Mouse (Mus musculus) intestine, postnatal 0 days (tissue): ENCODE results near the gene Pef1. TPM values are rescaled to one million over a fixed set of nuclear protein-coding genes. Genes with fewer than 3 reads are reported as not detected.

ENCODE experiments used
- ATAC-seq: fragments of 200-750 bp; cut with Nextera tagmentation; 2 replicates; pipeline ENCODE4 v1.8.0; 2017; ENCODE audit warnings: mild to moderate bottlenecking, moderate TSS enrichment, moderate library complexity
- H3K27ac ChIP-seq: fragments of 300-500 bp; sonication (generic); 2 replicates; pipeline ENCODE4 v1.5.1; 2014; ENCODE audit warnings: mild to moderate bottlenecking, low read depth, low read length, moderate library complexity
- H3K27me3 ChIP-seq: fragments of 300-500 bp; sonication (generic); replicated peaks from 2 replicates; pipeline ENCODE4 v1.6.1; 2014; ENCODE audit warnings: low read length, mixed read lengths; ENCODE audit not compliant: control insufficient read depth, insufficient read depth
- H3K36me3 ChIP-seq: fragments of 300-500 bp; sonication (generic); 2 replicates; pipeline ENCODE4 v1.6.1; 2014; ENCODE audit warnings: mild to moderate bottlenecking, moderate library complexity; ENCODE audit not compliant: control insufficient read depth, insufficient read depth
- H3K4me1 ChIP-seq: fragments of 300-500 bp; sonication (generic); replicated peaks from 2 replicates; pipeline ENCODE4 v1.6.1; 2014; ENCODE audit warnings: antibody characterized with exemption, low read length, mixed read lengths; ENCODE audit not compliant: control insufficient read depth, insufficient read depth
- H3K4me2 ChIP-seq: fragments of 300-500 bp; sonication (generic); replicated peaks from 2 replicates; pipeline ENCODE4 v1.6.1; 2014; ENCODE audit warnings: low read depth, mild to moderate bottlenecking, moderate library complexity
- H3K4me3 ChIP-seq: fragments of 300-500 bp; sonication (generic); 2 replicates; pipeline ENCODE4 v1.5.1; 2014; ENCODE audit warnings: low read depth, low read length
- H3K9ac ChIP-seq: fragments of 300-500 bp; sonication (generic); 2 replicates; pipeline ENCODE4 v1.6.1; 2014; ENCODE audit warnings: mild to moderate bottlenecking, low read depth, low read length
- H3K9me3 ChIP-seq: fragments of 300-500 bp; sonication (generic); 2 replicates; pipeline ENCODE4 v1.6.1; 2016; ENCODE audit warnings: mixed run types; ENCODE audit not compliant: control insufficient read depth
- CTCF ChIP-seq: sonication (generic); IDR thresholded peaks from 2 replicates; pipeline ENCODE4 v1.5.1; 2016; ENCODE audit warnings: low read depth, mild to moderate bottlenecking, control low read depth, antibody characterized with exemption, moderate library complexity
- WGBS: fragments of 180-500 bp; shearing (Covaris S2); extraction: QIAGEN DNeasy Blood & Tissue Kit; methylation state at CpG from one replicate; pipeline ENCODE4 v1.1.7; 2014; 5-methylcytosine and 5-hydroxymethylcytosine counted together
- polyA plus RNA-seq: library from polyadenylated mRNA; unstranded; fragments of >200 nt; fragmentation: Nextera tagmentation; extraction: Ambion mirVana; gene quantifications from 2 replicates; pipeline ENCODE4 v1.2.1, GENCODE M21; 2015

Pef1 gene
- polyA plus RNA-seq, 1 experiment from 2014 or later, result 73.4 TPM

DNA sequence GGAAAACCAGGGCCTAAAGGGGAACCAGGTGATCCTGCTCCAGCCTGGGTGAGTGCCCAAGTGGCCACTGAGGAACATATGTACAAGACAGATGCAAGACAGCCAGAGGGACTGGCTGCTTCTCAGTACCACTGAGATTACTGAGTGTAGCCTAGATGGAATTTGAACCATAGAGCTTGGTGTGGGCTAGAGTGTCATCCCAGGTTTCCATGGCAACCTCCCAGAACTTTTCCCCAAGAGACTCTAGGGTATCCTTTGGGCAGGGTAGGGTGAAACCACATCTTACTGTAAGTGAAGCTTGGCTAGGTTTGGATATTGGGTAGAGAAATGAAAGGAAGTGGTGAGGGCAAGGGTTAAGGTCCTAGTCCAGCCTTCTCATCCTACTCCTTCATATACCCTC is 41.4 kb upstream of the Pef1 start:
- no peak overlapping the region for H3K4me2 ChIP-seq
- no peak for TF ChIP-seq CTCF
- no peak overlapping the region for H3K4me3 ChIP-seq
- no peak for ATAC-seq
- peaks cover 3% of the 10 kb centered on the region; the same call in 1 of the 2 replicates for H3K36me3 ChIP-seq
- H3K9ac ChIP-seq, result no peak overlapping the region
- no peaks in the 10 kb centered on the region for H3K9me3 ChIP-seq
- H3K4me1 ChIP-seq, result 0 out of 2 replicates have a peak, but pooled peaks cover 2% of the 10 kb centered on the region
- no peaks in the 10 kb centered on the region for H3K27me3 ChIP-seq
- no peak overlapping the region for H3K27ac ChIP-seq

DNA sequence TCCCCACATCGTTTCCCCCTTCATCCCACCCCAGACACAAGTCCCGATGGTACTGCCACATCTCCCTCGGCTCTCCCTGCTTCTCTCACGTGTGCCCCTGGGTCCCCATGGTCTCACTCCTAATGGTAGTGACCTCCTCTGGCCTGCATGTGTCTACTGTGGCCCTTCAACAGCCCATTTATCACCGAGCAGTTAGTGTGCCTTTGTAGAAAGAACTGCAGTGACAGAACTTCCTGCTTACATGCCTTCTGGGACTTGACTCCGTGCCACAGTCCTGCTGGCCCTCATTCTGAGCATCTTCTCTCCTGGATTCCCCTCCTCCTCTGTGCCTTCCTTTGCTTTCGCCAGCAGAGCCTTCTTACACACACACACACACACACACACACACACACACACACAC is 39.2 kb upstream of the Pef1 start:
- H3K4me1 ChIP-seq, result no peaks in the 10 kb centered on the region
- H3K4me3 ChIP-seq, result no peak overlapping the region
- no peak overlapping the region for H3K4me2 ChIP-seq
- ATAC-seq, result no peak
- H3K27me3 ChIP-seq, result no peaks in the 10 kb centered on the region
- H3K27ac ChIP-seq, result no peak overlapping the region
- 63% methylated on average over 7 of the region's 7 CpGs for WGBS
- no peak for TF ChIP-seq CTCF
- H3K9ac ChIP-seq, result no peak overlapping the region
- H3K36me3 ChIP-seq, result peaks cover 3% of the 10 kb centered on the region; the same call in 1 of the 2 replicates
- no peaks in the 10 kb centered on the region for H3K9me3 ChIP-seq

DNA sequence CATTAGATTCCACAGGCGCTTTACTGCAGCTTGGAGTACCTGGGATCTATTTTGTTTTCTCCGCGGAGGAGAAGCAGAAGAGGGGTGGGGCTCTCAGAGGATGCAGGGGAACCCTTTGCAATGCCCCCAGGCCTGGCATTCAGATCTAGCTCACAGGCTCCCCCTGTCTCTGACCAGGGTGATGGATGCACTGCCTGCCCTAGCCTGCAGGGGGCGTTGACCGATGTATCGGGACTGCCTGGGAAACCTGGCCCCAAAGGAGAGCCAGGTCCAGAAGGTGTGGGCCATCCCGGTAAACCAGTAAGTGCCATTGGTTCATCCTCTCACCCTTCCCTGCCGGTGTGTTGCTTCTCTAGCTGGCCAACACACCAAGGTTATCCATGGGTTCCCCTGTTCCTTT is 35.5 kb upstream of the Pef1 start:
- no peak overlapping the region for H3K4me3 ChIP-seq
- no peak overlapping the region for H3K9ac ChIP-seq
- no peak overlapping the region for H3K27ac ChIP-seq
- 12% methylated on average over 8 of the region's 8 CpGs for WGBS
- peak; percentile 87 for TF ChIP-seq CTCF
- H3K4me1 ChIP-seq, result no peaks in the 10 kb centered on the region
- H3K36me3 ChIP-seq, result no peaks in the 10 kb centered on the region; the same call in 1 of the 2 replicates
- 0 out of 2 replicates have a peak, but pooled peaks have one; percentile 16 for ATAC-seq
- H3K4me2 ChIP-seq, result no peak overlapping the region
- no peaks in the 10 kb centered on the region for H3K9me3 ChIP-seq
- H3K27me3 ChIP-seq, result no peaks in the 10 kb centered on the region

DNA sequence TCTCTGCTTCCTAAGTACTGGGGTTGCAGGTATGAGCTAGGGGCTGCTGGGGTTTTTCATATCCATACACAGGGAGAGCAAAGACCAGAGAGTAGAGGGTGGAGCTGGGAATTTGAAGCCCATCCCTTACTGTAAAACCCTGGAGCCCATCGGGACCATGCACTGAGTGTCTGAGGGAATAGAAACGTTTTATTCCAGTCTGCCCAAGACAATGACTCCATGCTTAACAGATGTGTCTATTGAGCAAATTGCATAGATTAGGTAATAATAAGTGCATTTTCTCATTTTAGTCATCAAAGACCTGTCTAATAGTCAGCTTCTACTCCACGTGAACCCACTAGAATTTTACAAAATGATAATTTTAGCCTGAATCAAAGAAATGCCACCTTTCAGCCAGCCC is 31.8 kb upstream of the Pef1 start:
- peaks cover 4% of the 10 kb centered on the region; the same call in 1 of the 2 replicates for H3K36me3 ChIP-seq
- no peaks in the 10 kb centered on the region for H3K4me1 ChIP-seq
- H3K9me3 ChIP-seq, result no peaks in the 10 kb centered on the region
- 62% methylated on average over 3 of the region's 3 CpGs for WGBS
- no peak overlapping the region for H3K4me2 ChIP-seq
- no peak overlapping the region for H3K9ac ChIP-seq
- no peak for TF ChIP-seq CTCF
- no peak overlapping the region for H3K4me3 ChIP-seq
- no peaks in the 10 kb centered on the region for H3K27me3 ChIP-seq
- ATAC-seq, result no peak
- H3K27ac ChIP-seq, result no peak overlapping the region

DNA sequence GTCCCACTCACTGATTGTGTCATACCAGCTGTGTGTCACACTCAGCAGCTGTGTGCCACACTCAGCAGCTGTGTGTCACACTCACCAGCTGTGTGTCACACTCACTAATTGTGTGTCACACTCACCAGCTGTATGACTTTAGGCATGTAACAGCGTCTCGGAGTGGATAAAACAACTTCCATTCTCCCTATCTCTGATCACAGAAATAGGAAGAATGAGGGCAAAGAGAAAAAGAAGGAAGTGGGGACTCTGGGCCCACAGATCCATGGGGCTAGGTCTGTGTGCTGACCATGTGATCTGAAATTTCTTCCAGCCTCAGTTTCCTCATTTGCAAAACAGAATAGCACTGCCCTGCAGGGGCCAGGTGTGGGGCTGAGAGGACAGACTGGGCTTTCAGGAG is 30.6 kb upstream of the Pef1 start:
- H3K4me2 ChIP-seq, result no peak overlapping the region
- no peak overlapping the region for H3K4me3 ChIP-seq
- no peak for ATAC-seq
- no peaks in the 10 kb centered on the region for H3K4me1 ChIP-seq
- H3K27me3 ChIP-seq, result no peaks in the 10 kb centered on the region
- H3K9me3 ChIP-seq, result no peaks in the 10 kb centered on the region
- TF ChIP-seq CTCF, result no peak
- H3K27ac ChIP-seq, result no peak overlapping the region
- peaks cover 4% of the 10 kb centered on the region; the same call in 1 of the 2 replicates for H3K36me3 ChIP-seq
- no peak overlapping the region for H3K9ac ChIP-seq
- WGBS, result 90% methylated on average over 2 of the region's 2 CpGs

DNA sequence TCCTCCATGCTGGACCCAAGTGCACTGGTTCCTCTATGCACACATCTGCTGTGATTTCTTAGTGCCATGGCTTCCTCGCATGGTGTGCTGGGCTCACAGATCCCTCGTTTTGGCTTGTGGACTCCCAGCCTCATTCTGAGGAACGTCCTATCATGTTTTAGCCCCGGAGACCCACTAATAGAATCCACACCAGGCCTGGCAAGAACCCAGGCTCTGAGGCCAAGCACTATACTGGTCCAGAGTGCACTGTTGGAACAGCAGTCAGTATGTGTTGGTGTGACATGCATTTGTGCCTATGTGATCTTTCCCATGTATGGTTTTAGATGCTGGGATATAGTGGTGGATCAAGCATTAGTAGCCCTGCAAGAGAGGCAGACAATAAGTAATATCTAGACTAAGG is 29.0 kb upstream of the Pef1 start:
- peaks cover 4% of the 10 kb centered on the region; the same call in 1 of the 2 replicates for H3K36me3 ChIP-seq
- ATAC-seq, result no peak
- no peak overlapping the region for H3K9ac ChIP-seq
- no peaks in the 10 kb centered on the region for H3K4me1 ChIP-seq
- TF ChIP-seq CTCF, result no peak
- no peaks in the 10 kb centered on the region for H3K27me3 ChIP-seq
- H3K4me3 ChIP-seq, result no peak overlapping the region
- H3K9me3 ChIP-seq, result no peaks in the 10 kb centered on the region
- H3K4me2 ChIP-seq, result no peak overlapping the region
- 84% methylated on average over 4 of the region's 4 CpGs for WGBS
- H3K27ac ChIP-seq, result no peak overlapping the region
